Mouse (Mus musculus): ENCODE data around the gene Nlrp6. TPM values are rescaled to one million over a fixed set of nuclear protein-coding genes. Genes with fewer than 3 reads are reported as not detected.
"Not testable (repeated sequence)": the region's sequence is repeated elsewhere in the genome, so short reads cannot be mapped to it uniquely, and the experiment has no call there.

Nlrp6 gene
- polyA plus RNA-seq (2016; fragmentation: Nextera tagmentation; extraction: Ambion mirVana), result 0.14 TPM in 1 of 2 replicates, not detected in the other

GRCm38 (mm10) chr7:140920418-140921029 lies at the start of gene Nlrp6:
Gene Nlrp6 (plus strand): TSS chr7:140920902.
- 69% methylated on average over 8 of the region's 8 CpGs for WGBS
- Histone ChIP-seq H3K27ac (no peak within 1 kb of the TSS), H3K4me3 (no peak within 1 kb of the TSS), H3K27me3 (ENCODE audit: insufficient read depth, poor library complexity, severe bottlenecking) (peaks cover 86% of the 10 kb centered on the region), H3K9me3 (no peaks in the 10 kb centered on the region), H3K36me3 (no peaks in the 10 kb centered on the region), H3K4me1 (peaks cover 19% of the 10 kb centered on the region)
- no peak for DNase-seq (ENCODE audit: low spot score)

GRCm38 (mm10) chr7:140874224-140874623 lies 46.5 kb upstream of the Nlrp6 start:
- no peak overlapping the region for H3K27ac ChIP-seq
- no peak for DNase-seq (ENCODE audit: low spot score)
- H3K4me1 ChIP-seq, result no peaks in the 10 kb centered on the region
- H3K27me3 ChIP-seq (ENCODE audit: insufficient read depth, poor library complexity, severe bottlenecking), result no peaks in the 10 kb centered on the region
- peaks cover 50% of the 10 kb centered on the region for H3K36me3 ChIP-seq
- 92% methylated on average over 4 of the region's 4 CpGs for WGBS
- H3K9me3 ChIP-seq, result no peaks in the 10 kb centered on the region
- no peak overlapping the region for H3K4me3 ChIP-seq

- 85% methylated on average over 6 of the region's 6 CpGs for WGBS
- no peak overlapping the region for H3K4me3 ChIP-seq
- H3K27ac ChIP-seq, result no peak overlapping the region
- H3K4me1 ChIP-seq, result peaks cover 3% of the 10 kb centered on the region; the same call in 1 of the 2 replicates
- H3K36me3 ChIP-seq, result peaks cover 46% of the 10 kb centered on the region
- H3K9me3 ChIP-seq, result no peaks in the 10 kb centered on the region
- DNase-seq (ENCODE audit: low spot score), result no peak
- no peaks in the 10 kb centered on the region for H3K27me3 ChIP-seq (ENCODE audit: insufficient read depth, poor library complexity, severe bottlenecking)
Measured at GRCm38 (mm10) chr7:140877364-140877763, 43.3 kb upstream of the Nlrp6 start.

GRCm38 (mm10) chr7:140879355-140879754 lies 41.3 kb upstream of the Nlrp6 start:
- Histone ChIP-seq H3K4me1 (peaks cover 9% of the 10 kb centered on the region), H3K27me3 (ENCODE audit: insufficient read depth, poor library complexity, severe bottlenecking) (no peaks in the 10 kb centered on the region), H3K4me3 (no peak overlapping the region), H3K9me3 (no peaks in the 10 kb centered on the region), H3K36me3 (peaks cover 45% of the 10 kb centered on the region), H3K27ac (no peak overlapping the region)
- DNase-seq (ENCODE audit: low spot score), result no peak
- WGBS, result 82% methylated on average over 7 of the region's 7 CpGs

- Histone ChIP-seq H3K4me3 (0 out of 2 replicates have a peak overlapping the region, but pooled peaks have one; percentile 98), H3K27me3 (ENCODE audit: insufficient read depth, poor library complexity, severe bottlenecking) (no peaks in the 10 kb centered on the region), H3K27ac (no peak overlapping the region), H3K4me1 (peaks cover 9% of the 10 kb centered on the region), H3K9me3 (no peaks in the 10 kb centered on the region), H3K36me3 (peaks cover 35% of the 10 kb centered on the region)
- DNase-seq (ENCODE audit: low spot score), result no peak
- WGBS, result 87% methylated on average over 3 of the region's 3 CpGs
Measured at GRCm38 (mm10) chr7:140880419-140880818, 40.3 kb upstream of the Nlrp6 start.

DNA sequence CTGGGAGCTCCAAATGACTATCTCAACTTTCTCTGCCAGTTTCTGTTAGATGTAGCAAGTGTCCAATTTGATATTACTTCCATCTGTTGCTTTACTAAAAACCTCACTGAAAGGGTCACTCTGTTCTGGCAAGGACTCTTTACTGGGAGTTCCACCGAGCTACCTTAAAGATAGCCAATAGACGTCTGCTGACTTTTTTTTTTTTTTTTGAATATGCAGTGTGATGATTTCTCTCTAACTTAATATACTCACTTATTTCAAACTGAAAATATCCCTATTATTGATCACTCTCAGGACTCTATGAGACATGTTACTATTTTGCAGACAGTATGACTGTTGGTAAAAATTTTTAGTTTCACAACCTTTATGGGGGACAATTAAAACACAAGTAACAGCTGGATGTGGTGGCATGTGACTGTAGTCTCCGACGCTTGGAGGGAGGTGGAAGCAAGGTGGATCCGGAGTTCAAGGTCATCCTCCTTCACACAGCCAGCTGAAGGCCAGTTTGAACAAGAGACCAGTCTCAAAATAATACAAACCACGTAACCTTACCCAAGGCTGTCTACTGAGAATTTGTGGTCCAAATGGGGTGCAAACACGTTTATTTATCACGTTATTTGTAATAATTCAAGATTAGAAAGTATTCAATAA lies 39.7 kb upstream of the Nlrp6 start:
- peaks cover 9% of the 10 kb centered on the region for H3K4me1 ChIP-seq
- H3K4me3 ChIP-seq, result peak overlapping the region; percentile 98
- 17% methylated on average over 8 of the region's 8 CpGs for WGBS
- no peaks in the 10 kb centered on the region for H3K27me3 ChIP-seq (ENCODE audit: insufficient read depth, poor library complexity, severe bottlenecking)
- H3K27ac ChIP-seq, result peak overlapping the region; percentile 92
- DNase-seq (ENCODE audit: low spot score), result no peak
- H3K36me3 ChIP-seq, result peaks cover 31% of the 10 kb centered on the region
- H3K9me3 ChIP-seq, result no peaks in the 10 kb centered on the region

- Histone ChIP-seq H3K4me3 (peak within 1 kb of the TSS; percentile 98), H3K36me3 (peaks cover 31% of the 10 kb centered on the region)
- under 1% methylated on average over 59 of the region's 59 CpGs for WGBS
Measured at GRCm38 (mm10) chr7:140881696-140882468, 38.8 kb upstream of the Nlrp6 start, which contains the start of the genes Psmd13 and Sirt3. Gene Psmd13 (plus strand): TSS chr7:140881968. Gene Sirt3 (minus strand): TSS chr7:140882309.

DNA sequence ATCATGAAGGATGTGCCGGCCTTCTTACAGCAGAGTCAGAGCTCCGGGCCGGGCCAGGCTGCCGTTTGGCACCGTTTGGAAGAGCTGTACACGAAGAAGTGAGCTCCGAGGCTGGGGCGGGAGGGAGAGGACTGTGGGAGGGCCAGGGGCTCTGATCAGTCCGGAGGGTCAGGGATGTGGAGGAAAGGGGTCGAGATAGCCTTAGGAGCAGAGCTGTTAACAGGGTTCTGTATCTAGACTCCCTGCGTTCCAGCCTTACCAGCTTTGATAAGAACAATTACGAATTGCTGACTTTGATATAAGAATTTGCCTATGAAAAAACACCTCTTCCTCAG lies 38.3 kb upstream of the Nlrp6 start:
- peaks cover 31% of the 10 kb centered on the region for H3K36me3 ChIP-seq
- under 1% methylated on average over 12 of the region's 12 CpGs for WGBS
- no peak for DNase-seq (ENCODE audit: low spot score)
- H3K9me3 ChIP-seq, result no peaks in the 10 kb centered on the region
- peak overlapping the region; percentile 98 for H3K4me3 ChIP-seq
- H3K27ac ChIP-seq, result peak overlapping the region; percentile 92
- H3K27me3 ChIP-seq (ENCODE audit: insufficient read depth, poor library complexity, severe bottlenecking), result no peaks in the 10 kb centered on the region
- peaks cover 9% of the 10 kb centered on the region for H3K4me1 ChIP-seq

More at GRCm38 (mm10) chr7:140881696-140882468, 38.8 kb upstream of the Nlrp6 start, which contains the start of the genes Psmd13 and Sirt3:
- H3K9me3 ChIP-seq, result no peaks in the 10 kb centered on the region
- H3K27ac ChIP-seq, result peak within 1 kb of the TSS; percentile 92
- peak; percentile 97 for DNase-seq (ENCODE audit: low spot score)
- peaks cover 9% of the 10 kb centered on the region for H3K4me1 ChIP-seq
- H3K27me3 ChIP-seq (ENCODE audit: insufficient read depth, poor library complexity, severe bottlenecking), result no peaks in the 10 kb centered on the region

- not testable (repeated sequence) for H3K27ac ChIP-seq; H3K27me3 ChIP-seq (ENCODE audit: insufficient read depth, poor library complexity, severe bottlenecking); H3K4me3 ChIP-seq; H3K4me1 ChIP-seq; DNase-seq (ENCODE audit: low spot score); H3K9me3 ChIP-seq
- H3K36me3 ChIP-seq, result peaks cover 79% of the 10 kb centered on the region
- WGBS, result 95% methylated on average over 16 of the region's 16 CpGs
Measured at GRCm38 (mm10) chr7:140890636-140891035, 30.1 kb upstream of the Nlrp6 start.

DNA sequence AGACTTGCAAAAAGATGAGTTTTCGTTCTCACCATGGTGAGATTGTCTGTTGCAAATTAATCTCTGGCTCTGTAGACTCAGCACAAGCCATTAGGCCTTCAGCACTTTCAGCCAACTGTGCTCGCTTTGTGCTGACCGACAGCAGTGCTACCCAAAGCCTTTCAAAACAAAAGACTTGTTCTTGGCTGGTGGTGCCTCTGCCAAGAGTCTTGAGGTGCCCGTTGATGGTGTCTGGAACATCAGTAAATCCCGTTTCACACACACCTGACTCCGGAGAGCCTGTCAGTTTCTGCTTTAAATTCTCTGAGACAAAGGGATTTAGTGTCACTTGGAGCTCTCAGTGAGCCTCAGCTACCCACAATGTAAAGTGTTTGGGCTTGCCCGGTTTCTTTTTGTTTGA lies 26.7 kb upstream of the Nlrp6 start:
- Histone ChIP-seq H3K4me1 (no peaks in the 10 kb centered on the region), H3K27ac (no peak overlapping the region), H3K36me3 (peaks cover 83% of the 10 kb centered on the region), H3K4me3 (no peak overlapping the region), H3K9me3 (no peaks in the 10 kb centered on the region), H3K27me3 (ENCODE audit: insufficient read depth, poor library complexity, severe bottlenecking) (no peaks in the 10 kb centered on the region)
- 94% methylated on average over 7 of the region's 7 CpGs for WGBS
- DNase-seq (ENCODE audit: low spot score), result no peak

DNA sequence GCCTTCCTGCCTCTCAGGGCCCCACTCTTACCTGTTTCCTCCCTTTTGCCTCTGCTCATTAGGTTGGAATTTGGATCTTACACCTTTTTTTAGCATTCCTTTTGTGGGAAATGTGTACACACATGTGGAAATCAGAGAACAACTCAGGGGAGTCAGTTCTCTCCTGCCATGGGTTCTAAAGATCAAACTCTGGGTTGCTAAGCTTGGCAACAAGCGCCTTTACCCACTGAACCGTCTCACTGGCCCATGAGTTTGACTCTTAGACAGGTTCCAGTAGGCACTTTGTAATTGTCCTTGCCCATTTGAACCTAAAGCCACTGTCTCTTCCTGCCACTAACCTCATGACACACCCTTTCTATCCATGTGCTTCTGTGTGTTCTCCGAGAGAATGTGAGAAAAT lies 26.1 kb upstream of the Nlrp6 start:
- H3K4me3 ChIP-seq, result no peak overlapping the region
- H3K27me3 ChIP-seq (ENCODE audit: insufficient read depth, poor library complexity, severe bottlenecking), result no peaks in the 10 kb centered on the region
- DNase-seq (ENCODE audit: low spot score), result no peak
- H3K36me3 ChIP-seq, result peaks cover 80% of the 10 kb centered on the region
- no peak overlapping the region for H3K27ac ChIP-seq
- WGBS, result 92% methylated on average over 3 of the region's 3 CpGs
- no peaks in the 10 kb centered on the region for H3K9me3 ChIP-seq
- 0 out of 2 replicates have a peak, but pooled peaks cover 3% of the 10 kb centered on the region for H3K4me1 ChIP-seq

GRCm38 (mm10) chr7:140897863-140898262 lies 22.8 kb upstream of the Nlrp6 start:
- H3K4me1 ChIP-seq, result peaks cover 19% of the 10 kb centered on the region; the same call in 1 of the 2 replicates
- H3K27ac ChIP-seq, result no peak overlapping the region
- no peaks in the 10 kb centered on the region for H3K27me3 ChIP-seq (ENCODE audit: insufficient read depth, poor library complexity, severe bottlenecking)
- no peaks in the 10 kb centered on the region for H3K9me3 ChIP-seq
- no peak for DNase-seq (ENCODE audit: low spot score)
- H3K36me3 ChIP-seq, result peaks cover 60% of the 10 kb centered on the region
- H3K4me3 ChIP-seq, result no peak overlapping the region
- 91% methylated on average over 7 of the region's 7 CpGs for WGBS

DNA sequence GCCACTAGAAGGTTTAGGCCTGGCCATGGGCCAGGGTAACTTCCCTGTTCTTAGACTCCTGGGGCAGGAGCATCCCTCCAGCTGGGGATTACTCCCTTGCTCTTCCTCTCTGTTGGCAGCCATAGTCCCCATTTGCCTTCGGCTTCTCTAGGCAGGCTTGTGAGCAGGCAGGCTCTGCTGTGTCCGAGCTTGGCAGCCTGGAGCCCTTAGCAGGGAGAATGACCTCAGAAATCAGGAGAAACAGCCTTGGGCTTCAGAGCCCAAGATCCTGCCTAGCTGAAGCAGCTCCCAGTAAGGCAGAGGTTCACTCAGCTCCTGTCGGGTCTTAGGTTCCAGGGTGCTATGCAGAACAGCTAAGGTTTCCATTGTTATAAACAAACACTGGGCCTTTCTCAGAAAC lies 21.6 kb upstream of the Nlrp6 start:
- DNase-seq (ENCODE audit: low spot score), result no peak
- 82% methylated on average over 3 of the region's 3 CpGs for WGBS

More for the DNA sequence above, 21.6 kb upstream of the Nlrp6 start:
- Histone ChIP-seq H3K27me3 (ENCODE audit: insufficient read depth, poor library complexity, severe bottlenecking) (peaks cover 2% of the 10 kb centered on the region; the same call in 1 of the 2 replicates), H3K27ac (0 out of 2 replicates have a peak overlapping the region, but pooled peaks have one; percentile 4), H3K4me1 (peaks cover 26% of the 10 kb centered on the region; the same call in 1 of the 2 replicates), H3K9me3 (no peaks in the 10 kb centered on the region), H3K36me3 (peaks cover 47% of the 10 kb centered on the region), H3K4me3 (no peak overlapping the region)
